Mouse (Mus musculus): ENCODE results near the gene F8.
"Not testable (repeated sequence)": the region's sequence is repeated elsewhere in the genome, so short reads cannot be mapped to it uniquely, and the experiment has no call there.

The F8 gene

GRCm38 (mm10) chrX:75382195-75382771 is at the start of gene F8, which contains the start of gene Fundc2:
TSS of gene F8 (minus strand) at chrX:75382615.
TSS of gene Fundc2 (plus strand) at chrX:75382399.
- DNase-seq, result peak; percentile 83

DNA sequence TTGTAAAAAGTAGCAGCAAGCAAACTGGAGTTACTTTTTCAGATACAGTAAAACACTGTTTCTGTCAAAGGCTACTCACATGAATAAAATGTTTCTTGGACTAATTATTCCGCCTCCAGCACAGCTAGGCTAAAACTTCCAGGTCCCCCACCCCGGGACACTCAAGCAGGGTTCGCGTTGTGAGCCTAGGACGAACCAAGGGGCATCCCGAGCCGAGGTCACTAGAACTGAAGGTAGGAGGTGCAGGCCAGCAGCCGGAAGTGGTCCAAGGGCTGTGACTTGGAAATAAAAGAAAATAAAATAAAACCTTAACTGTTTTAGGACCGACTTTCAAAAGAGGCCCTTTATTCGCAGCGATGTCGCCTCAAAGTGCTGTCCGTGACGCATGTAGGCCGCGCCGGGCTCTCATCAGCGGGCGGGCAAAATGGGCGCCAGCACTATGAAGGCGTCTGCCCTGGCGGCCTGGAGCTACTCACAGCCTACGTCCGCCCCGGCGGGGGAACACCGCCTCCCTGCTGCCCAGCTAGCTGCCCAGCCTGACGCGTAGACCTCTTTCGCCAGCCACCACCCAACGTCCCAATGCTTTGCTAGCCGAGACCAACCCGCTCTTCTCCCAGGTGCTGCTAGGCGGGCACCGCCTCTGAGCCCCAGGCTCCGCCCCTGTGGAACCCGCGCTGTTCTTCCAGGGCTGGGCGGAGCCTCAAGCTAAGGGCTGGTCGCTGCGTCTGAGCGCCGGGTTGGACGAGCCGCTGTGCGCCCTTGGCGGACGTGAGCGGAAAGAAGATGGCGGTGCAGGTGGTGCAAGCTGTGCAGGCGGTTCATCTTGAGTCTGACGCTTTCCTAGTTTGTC is 33.7 kb upstream of the F8 start, which contains the start of the genes Cmc4, Mtcp1 and Brcc3:
TSS of gene Cmc4 (minus strand) at position 649 of the 850 bp plus-strand sequence.
TSS of gene Mtcp1 (minus strand) at position 653 of the 850 bp plus-strand sequence.
TSS of gene Brcc3 (plus strand) at position 693 of the 850 bp plus-strand sequence.
- peak; percentile 90 for DNase-seq

- DNase-seq, result no peak
Observed at GRCm38 (mm10) chrX:75409711-75410110, 27.3 kb upstream of the F8 start.

GRCm38 (mm10) chrX:75403350-75403749 is 20.9 kb upstream of the F8 start:
- DNase-seq, result no peak

- DNase-seq, result no peak
Observed at GRCm38 (mm10) chrX:75402668-75403067, 20.3 kb upstream of the F8 start.

DNA sequence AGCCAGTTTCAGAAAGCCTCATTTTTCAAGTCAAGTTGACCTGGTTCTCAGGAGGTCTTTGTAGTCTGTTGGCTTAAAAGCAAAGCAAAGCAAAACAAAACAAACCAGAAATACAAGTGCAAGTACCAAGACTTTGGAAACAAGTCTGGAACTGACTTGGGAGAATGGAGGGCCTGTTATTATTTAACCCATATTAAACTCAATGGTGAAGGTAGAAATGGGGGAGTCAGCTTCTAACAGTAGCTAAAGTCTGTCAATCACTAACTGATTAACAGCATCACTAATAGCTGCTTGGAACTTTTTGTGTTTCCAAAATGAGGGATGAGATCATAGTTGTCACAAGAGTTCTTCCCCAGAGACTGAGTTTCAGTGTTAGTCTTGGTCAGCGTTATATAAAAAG is 17.1 kb upstream of the F8 start:
- DNase-seq, result no peak

GRCm38 (mm10) chrX:75381699-75382098 is 716 bp downstream of the F8 start:
- peak; percentile 5 for DNase-seq

DNA sequence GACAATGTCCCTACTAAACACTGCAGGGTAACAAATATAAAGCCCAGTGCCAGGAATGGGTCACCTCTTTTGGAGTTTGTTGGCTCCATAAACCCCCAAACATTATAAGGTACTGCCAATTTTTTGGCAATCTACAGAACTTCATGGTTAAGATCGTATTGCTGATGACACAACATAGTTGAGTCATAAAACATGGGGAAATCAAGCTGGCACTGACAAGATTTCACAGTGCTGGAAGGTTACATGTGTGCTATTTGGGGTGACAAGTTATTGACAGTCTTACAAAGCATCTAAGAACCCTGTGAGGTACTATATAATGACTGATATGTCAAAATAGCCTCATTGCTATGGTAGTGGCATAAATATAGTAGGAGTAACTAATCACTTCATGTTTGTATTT is 1.2 kb downstream of the F8 start:
- DNase-seq, result no peak

DNA sequence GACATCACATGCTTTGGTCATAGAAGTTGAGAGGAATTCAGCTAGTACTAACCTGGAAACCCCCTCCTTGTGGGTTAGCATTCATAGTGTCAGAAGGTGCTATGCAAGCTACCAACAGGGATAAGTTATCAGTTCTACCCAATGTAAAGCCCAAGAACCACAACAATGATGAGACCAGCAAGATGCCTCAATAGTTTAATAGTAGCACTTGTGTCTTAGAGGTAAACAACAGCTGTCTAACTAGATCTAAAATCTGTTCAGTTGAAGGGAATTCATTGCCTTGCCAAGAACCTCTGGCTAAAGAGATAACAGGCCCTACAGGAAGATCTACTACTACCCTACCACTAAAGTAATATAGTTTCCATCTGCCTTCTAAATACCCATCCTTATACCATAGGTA is 5.6 kb downstream of the F8 start:
- no peak for DNase-seq

DNA sequence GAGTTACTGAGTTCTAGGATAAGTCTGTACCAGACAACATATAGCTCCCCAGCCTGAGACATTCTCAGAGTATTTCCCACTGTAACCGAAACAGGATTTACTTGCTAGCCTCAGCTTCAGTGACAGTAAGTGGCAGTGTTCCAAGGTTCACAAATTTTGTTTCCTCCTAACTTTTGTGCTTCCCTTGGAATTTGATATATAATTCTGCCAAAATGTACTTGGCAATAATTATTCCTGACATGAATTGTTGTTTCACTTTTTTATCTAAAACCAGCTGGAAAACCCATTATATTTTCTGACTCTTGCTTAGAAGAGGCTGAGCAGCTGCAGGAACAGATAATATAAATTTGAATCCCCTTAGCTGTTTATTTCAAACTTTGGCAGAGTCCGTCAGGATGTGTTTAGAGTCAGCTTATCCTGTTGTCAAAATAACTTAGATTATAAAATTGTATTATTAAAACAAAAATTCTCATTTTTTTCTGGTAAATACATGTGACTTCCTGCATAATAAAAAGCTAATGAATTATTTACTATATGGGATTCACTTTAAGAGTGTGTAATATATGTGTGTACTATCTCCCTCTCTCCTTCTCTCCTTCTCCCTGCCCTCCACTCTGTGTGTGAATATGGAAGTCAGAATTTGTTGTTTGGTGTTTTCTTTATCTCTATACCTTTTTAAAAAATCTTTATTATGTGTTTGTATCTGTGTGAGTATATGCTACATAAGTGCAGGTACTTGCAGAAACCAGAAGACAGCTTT is 9.6 kb downstream of the F8 start:
- DNase-seq, result no peak

DNA sequence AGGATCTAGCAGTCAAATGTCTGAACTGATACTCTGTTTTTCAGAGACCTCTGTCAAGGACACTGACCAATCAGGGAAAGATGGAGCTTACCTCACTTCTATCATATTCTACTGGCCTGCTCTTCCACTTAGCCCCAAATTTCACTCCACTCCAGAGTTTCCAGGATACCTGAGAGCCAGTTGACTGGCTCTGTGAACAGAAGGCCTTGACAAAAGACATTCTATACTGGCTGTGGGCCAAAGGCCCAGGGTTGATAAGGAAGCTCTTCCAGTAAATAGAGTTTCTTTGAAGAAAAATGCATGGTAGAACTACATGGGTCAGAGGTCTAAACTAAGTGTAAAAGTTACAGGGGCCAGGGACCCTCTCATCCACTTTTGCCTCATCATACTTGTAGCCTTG is 12.2 kb downstream of the F8 start:
- no peak for DNase-seq

GRCm38 (mm10) chrX:75323556-75323955 is 58.9 kb downstream of the F8 start:
- DNase-seq, result no peak

- DNase-seq, result peak; percentile 22
Observed at GRCm38 (mm10) chrX:75271676-75272075, 110.7 kb downstream of the F8 start.

DNA sequence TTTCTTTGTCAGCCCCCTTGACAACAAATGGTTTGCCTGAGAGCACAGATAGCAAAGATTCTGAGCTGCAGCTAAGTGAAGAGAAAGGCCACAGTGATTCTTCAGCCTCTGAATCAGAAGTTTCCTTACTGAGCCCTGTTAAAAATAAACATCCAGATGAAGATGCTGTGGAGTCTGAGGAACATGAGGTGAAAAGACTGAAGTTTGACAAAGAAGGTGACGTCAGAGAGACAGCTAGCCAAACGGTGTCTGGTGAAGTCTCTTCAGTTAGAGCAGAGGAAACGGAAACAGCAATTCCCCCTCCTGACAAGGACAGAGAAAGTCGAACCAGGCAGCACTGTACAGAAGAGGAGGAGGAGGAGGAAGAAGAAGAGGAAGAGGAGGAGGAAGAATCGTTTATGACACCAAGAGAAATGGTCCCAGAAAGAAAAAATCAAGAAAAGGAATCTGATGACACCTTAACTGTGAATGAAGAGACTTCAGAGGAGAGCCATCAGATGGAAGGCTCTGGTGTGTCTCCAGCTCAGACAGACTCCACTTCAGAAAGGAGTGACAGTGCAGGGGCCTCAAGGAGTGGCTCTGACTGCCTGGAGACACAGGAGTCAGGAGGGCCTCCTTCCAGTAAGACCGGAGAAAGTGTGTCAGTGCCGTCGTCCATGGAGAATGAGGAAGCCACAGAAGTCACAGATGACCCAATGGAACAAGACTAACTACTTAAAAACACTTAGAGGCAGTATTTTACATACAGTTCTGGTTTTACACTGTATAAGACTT is 148.6 kb downstream of the F8 start:
- not testable (repeated sequence) for DNase-seq

- DNase-seq, result no peak
Observed at GRCm38 (mm10) chrX:75231456-75231855, 151.0 kb downstream of the F8 start.

- no peak for DNase-seq
Observed at GRCm38 (mm10) chrX:75163670-75164069, 218.7 kb downstream of the F8 start, which contains the start of gene Smim9. TSS of gene Smim9 (minus strand) at chrX:75163770.

DNA sequence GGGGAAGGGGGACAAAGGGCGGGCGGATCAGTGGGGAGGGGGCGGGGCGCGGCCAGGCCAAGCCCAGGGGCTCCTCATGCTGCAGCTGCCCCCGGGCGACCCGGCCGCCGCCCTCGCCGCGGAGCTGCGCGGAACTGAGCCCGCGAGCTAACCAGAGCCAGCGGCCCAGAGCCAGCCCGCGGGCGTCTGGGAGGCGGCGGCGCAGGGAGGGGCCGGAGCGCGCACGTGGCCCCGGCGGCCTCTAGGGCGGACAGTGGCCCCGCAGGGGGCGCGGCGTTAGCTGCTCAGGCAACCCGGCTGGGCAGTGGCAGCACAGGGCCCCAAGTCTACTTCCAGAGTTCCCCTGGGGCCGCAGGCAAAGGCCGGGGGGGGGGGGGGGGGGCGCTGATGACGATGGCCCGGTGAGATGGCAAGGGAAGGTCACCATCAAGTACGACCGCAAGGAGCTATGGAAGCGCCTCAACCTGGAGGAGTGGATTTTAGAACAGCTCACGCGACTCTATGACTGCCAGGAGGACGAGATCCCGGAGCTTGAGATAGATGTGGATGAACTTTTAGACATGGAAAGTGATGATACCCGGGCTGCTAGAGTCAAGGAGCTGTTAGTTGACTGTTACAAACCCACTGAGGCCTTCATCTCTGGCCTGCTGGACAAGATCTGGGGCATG is 226.7 kb downstream of the F8 start:
- DNase-seq, result peak; percentile 42

DNA sequence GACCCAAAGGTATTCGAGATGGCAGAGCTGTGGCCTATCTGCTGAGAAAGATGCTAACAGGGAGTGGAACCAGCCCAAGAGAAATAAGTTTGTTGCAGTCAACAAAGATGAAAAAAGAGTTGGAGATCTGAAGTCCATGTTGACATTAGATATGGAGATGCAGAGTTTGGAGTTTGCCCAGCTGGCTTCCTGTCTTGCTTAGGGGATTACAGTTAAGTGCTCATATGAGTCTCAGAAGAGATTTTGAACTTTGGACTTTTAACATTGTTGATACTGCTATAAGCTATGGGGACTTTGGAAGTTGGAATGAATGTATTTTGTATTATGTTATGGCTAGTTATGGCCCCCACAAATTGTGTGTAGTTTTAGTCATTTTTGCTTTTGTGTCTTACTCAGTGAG is 230.2 kb downstream of the F8 start:
- DNase-seq, result no peak

DNA sequence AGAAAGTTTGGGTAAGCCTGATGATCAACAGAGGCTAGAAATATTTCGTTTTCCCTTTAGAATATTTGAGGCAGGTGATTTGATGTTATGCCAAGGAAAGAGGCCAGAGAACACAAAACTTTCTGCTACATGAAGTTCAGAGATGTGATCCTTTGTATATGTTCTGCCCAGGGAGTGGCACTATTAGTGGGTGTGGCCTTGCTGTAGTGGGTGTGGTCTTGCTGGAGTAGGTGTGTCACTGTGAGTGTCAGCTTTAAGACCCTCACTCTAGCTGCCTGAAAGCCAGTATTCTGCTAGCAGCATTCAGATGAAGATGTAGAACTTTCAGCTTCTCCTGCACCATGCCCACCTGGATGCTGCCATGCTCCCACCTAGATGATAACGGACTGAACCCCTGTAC is 232.1 kb downstream of the F8 start:
- no peak for DNase-seq

GRCm38 (mm10) chrX:75148414-75148813 is 234.0 kb downstream of the F8 start:
- DNase-seq, result no peak

DNA sequence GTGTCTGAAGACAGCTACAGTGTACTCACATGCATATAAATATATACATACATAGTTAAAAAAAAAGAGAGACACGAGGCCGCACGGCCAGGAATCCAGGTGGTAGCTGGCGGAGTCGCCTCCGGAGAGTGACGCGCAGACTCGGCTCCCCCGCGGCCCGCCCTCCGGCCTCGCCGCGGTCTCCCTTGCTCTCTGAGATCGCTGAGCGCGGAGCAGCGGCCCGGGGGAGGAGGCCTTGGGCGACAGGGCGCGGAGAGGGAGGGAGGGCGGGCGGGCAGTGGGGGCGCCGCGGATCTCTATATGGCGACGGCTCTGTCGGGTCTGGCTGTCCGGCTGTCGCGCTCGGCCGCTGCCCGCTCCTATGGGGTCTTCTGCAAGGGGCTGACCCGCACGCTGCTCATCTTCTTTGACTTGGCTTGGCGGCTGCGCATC is 239.3 kb downstream of the F8 start:
- peak; percentile 57 for DNase-seq

GRCm38 (mm10) chrX:75138182-75138581 is 244.2 kb downstream of the F8 start:
- DNase-seq, result no peak

All from thymus, postnatal 4 days (tissue).